Mouse (Mus musculus) ovary, adult 18-20 months (tissue): ENCODE data around the gene Tubb2a.

ENCODE experiments used
- DNase-seq: peaks from one replicate; pipeline ENCODE4 v3.0.0; 2022; ENCODE audit warnings: low spot score, mixed read lengths

The Tubb2a gene

GRCm38 (mm10) chr13:34051692-34052091, 26.1 kb downstream of the Tubb2a start:
- DNase-seq = no peak

GRCm38 (mm10) chr13:34050479-34050878, 27.3 kb downstream of the Tubb2a start:
- DNase-seq = no peak

GRCm38 (mm10) chr13:34047526-34047925, 30.3 kb downstream of the Tubb2a start:
- DNase-seq = no peak

- peak; percentile 52 for DNase-seq
These were observed 31.3 kb downstream of the Tubb2a start for GRCm38 (mm10) chr13:34046421-34047012.

GRCm38 (mm10) chr13:34045511-34046249, 32.1 kb downstream of the Tubb2a start:
- DNase-seq = no peak

- DNase-seq = no peak
These were observed 34.0 kb downstream of the Tubb2a start for GRCm38 (mm10) chr13:34043716-34044393.

GRCm38 (mm10) chr13:34040091-34040490, 37.7 kb downstream of the Tubb2a start:
- DNase-seq = no peak

GRCm38 (mm10) chr13:34038901-34039341, 38.9 kb downstream of the Tubb2a start:
- no peak for DNase-seq

- no peak for DNase-seq
These were observed 39.8 kb downstream of the Tubb2a start for GRCm38 (mm10) chr13:34038056-34038432.

GRCm38 (mm10) chr13:34037172-34038055, 40.4 kb downstream of the Tubb2a start, which contains the start of gene Bphl:
Gene Bphl (plus strand): TSS chr13:34037597.
- DNase-seq = peak; percentile 92

GRCm38 (mm10) chr13:34036726-34037125, 41.1 kb downstream of the Tubb2a start:
- DNase-seq = no peak

GRCm38 (mm10) chr13:34035424-34035823, 42.4 kb downstream of the Tubb2a start:
- no peak for DNase-seq

- no peak for DNase-seq
These were observed 45.8 kb downstream of the Tubb2a start for GRCm38 (mm10) chr13:34032041-34032440.
